9 mouse cellular contexts compared by ENCODE assay signal in the genomic region with DNA sequence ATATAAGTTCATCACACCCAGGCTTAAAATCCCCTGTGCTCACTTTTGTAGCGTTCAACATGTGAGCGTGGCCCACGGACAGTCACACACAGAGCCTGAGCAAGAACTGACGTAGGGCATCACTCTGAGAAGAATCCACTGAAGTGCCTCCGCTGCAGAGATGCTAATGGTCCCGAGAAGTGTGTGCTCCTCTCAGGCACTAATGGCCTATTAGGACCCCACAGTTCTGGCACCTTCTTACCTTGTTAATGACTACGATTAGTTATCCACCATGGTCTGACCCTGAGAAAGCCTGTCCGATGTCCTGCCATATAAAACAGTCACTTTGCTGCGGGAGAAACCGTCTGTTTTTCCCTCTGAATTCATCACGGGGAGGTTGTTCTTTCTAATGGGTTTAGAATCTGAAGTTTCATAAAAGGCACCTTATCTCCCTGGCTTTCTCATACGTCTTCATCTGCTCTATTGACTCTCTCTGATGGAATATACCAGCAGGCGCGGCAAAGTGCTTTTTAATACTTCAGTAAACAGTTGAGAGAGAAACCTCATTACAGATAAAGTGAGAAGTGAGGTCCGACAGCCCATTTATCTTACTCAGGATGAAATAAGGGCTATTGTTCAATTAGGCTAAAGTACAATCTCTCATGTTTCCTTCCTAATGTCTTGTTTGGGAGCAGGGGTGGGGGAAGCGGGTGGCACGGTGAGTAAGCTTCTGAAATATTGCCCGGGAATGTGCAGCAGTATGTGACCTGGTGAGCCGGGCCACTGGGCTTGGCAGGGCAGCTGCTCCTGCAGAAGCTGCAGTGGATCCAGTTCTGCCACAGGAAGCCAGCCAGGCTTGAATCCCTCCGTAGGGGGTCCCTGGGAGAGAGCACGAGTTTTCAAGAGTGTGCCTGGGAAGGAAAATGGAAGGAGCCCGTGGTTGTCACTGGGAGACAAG. TPM values are rescaled to one million over a fixed set of nuclear protein-coding genes. Genes with fewer than 3 reads are reported as not detected.
DNase-seq lines count a peak whose midpoint lies in the region; TF ChIP-seq lines count a peak whose summit lies in the region.
"Had no signal": no experiment of that assay in that cellular context is flagged by ENCODE, and none has a peak within 500 bp of the region (broad histone marks: within the 10 kb centered on the region; RNA-seq: fewer than 3 reads in every experiment).

No protein-coding gene starts in this region.

- no peak overlapping the region for H3K4me3 ChIP-seq in lung, adult 2 months (replicated peaks; ENCODE audit: extremely low read depth, low read depth, low read length)
- H3K4me3 ChIP-seq in heart, adult 2 months = no peak overlapping the region
- H3K4me3 ChIP-seq: embryonic facial prominence, embryonic 13.5 days had no signal

- 32% methylated on average over 22 of the region's 22 CpGs for WGBS in lung, adult 2 months
- WGBS in heart, adult 2 months = 44% methylated on average over 22 of the region's 22 CpGs

- peaks cover 3% of the 10 kb centered on the region for H3K4me1 ChIP-seq in lung, adult 2 months (ENCODE audit: control insufficient read depth, insufficient read depth, low read length)
- peaks cover 1% of the 10 kb centered on the region for H3K4me1 ChIP-seq in heart, adult 2 months (ENCODE audit: control insufficient read depth, insufficient read depth, low read length)

- no peak for TF ChIP-seq CTCF in lung, adult 2 months (IDR thresholded peaks at IDR 0.05; ENCODE audit: insufficient read depth, low read length)
- TF ChIP-seq CTCF in heart, adult 2 months (IDR thresholded peaks at IDR 0.05) = no peak

- H3K9ac ChIP-seq in heart, adult 2 months (ENCODE audit: low read depth, low read length) = no peak overlapping the region
- H3K9ac ChIP-seq: embryonic facial prominence, embryonic 13.5 days had no signal

- H3K79me2 ChIP-seq in heart, adult 2 months (replicated peaks; ENCODE audit: control insufficient read depth, insufficient read depth, low read length) = no peaks in the 10 kb centered on the region

- DNase-seq in lung, adult 18-20 months = peak; percentile 44 to 65
- DNase-seq in lung, adult 2 months = no peak
- peak; percentile 53 to 62 for DNase-seq in heart, adult 2 months
- DNase-seq in kidney, adult 18-20 months = peak; percentile 50
- DNase-seq in lung, postnatal 4 days = peak; percentile 41 to 75
- no peak for DNase-seq in T-cell, adult 2 months (ENCODE audit: low spot score)
- DNase-seq in layer of hippocampus, postnatal 10 days (ENCODE audit: low spot score in 2 of 2) = no peak
- DNase-seq in right cerebral cortex, postnatal 25 days = no peak

- TF ChIP-seq POLR2A in lung, adult 2 months (IDR thresholded peaks at IDR 0.05; ENCODE audit: borderline replicate concordance, extremely low read depth, low read depth, low read length) = no peak
- TF ChIP-seq POLR2A in heart, adult 2 months (IDR thresholded peaks at IDR 0.05; ENCODE audit: insufficient read depth, low read depth, low read length) = no peak

- TF ChIP-seq EP300 in heart, adult 2 months (IDR thresholded peaks at IDR 0.05; ENCODE audit: insufficient read depth, low read depth, low read length) = 0 out of 2 replicates have a peak, but pooled peaks have one; percentile 19

- no peaks in the 10 kb centered on the region for H3K36me3 ChIP-seq in heart, adult 2 months (ENCODE audit: control insufficient read depth, insufficient read depth, low read length)
- H3K36me3 ChIP-seq: embryonic facial prominence, embryonic 13.5 days had no signal

- intact Hi-C loops in heart, adult 2 months (cut with DNase I) = no loop called here

- 0 out of 2 replicates have a peak overlapping the region, but pooled peaks have one; percentile 15 for H3K27ac ChIP-seq in heart, adult 2 months
- H3K27ac ChIP-seq: embryonic facial prominence, embryonic 13.5 days had no signal

- no peaks in the 10 kb centered on the region for H3K27me3 ChIP-seq in heart, adult 2 months (ENCODE audit: control insufficient read depth, insufficient read depth, low read length)
- H3K27me3 ChIP-seq: embryonic facial prominence, embryonic 13.5 days had no signal

RNA-seq across cellular contexts. Expression of gene Sh3glb1, which starts 55.5 kb away (rescaled TPM):
- 26.2 and 26.5 TPM in 2 replicates for polyA plus RNA-seq in lung, adult 2 months (2012; rRNA removed)
- total RNA-seq in heart, adult 2 months (2021) = 100 to 1,000 TPM; 314 to 407 TPM
- polyA plus RNA-seq in heart, adult 2 months (2012; rRNA removed) = 94.5 and 121 TPM in 2 replicates
- 100 to 1,000 TPM; 101 to 110 TPM for total RNA-seq in layer of hippocampus, postnatal 10 days (2021)

Comparison
In these comparisons a context has a peak if more than half of its experiments do, and no peak if none do; other contexts are left out.
1. DNase-seq: peak in lung, adult 18-20 months (2 of 2), heart, adult 2 months (2 of 2), kidney, adult 18-20 months (single experiment) and lung, postnatal 4 days (2 of 2); none in lung, adult 2 months (single experiment), T-cell, adult 2 months (single experiment), layer of hippocampus, postnatal 10 days (0 of 2) and right cerebral cortex, postnatal 25 days (single experiment).